Mouse (Mus musculus) yolk sac, embryonic 10.5 days (tissue): ENCODE data around the gene Il6ra.
"Not testable (repeated sequence)": the region's sequence is repeated elsewhere in the genome, so short reads cannot be mapped to it uniquely, and the experiment has no call there.

Source experiments
- DNase-seq: peaks from one replicate; pipeline ENCODE4 v3.0.0-alpha.2; 2017; ENCODE audit warnings: low spot score

Il6ra gene

DNA sequence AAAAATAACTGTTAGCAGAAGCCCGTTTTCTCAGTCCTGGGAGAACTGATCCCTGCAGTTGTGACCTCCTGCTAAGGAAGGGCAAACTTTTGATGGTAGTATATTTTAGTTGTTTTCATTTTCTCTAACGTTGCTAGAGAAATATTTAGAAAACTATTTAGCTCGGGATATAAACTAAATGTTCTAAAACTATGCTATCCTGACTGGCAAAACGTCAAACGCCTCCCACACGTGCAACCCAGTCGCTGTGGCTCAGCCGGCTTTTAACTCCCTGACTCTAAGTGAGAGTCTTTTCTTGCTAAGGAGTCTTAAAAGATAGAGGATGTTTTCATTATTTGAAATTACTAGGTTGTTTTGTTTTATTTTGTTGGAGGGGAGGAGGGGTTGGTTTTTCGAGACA is 38.0 kb downstream of the Il6ra start:
- DNase-seq = no peak

DNA sequence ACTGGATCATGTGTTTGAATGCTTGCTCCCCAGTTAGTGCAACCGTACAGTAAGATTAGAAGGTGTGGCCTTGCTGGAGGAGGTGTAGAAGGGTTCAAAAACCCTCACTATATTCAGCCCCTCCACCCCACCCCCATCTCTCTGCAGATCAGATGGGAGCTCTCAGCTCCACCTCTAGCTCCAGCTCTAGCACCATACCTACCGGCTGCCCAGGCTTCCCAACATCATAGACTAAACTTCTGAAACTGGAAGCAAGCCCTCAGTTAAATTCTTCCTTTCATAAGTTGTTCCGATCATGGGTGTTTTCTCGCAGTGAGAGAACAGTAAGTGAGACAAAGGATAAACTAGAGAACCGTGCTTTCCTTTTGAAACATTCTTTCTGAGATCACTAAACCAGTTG is 38.9 kb downstream of the Il6ra start:
- DNase-seq = no peak

DNA sequence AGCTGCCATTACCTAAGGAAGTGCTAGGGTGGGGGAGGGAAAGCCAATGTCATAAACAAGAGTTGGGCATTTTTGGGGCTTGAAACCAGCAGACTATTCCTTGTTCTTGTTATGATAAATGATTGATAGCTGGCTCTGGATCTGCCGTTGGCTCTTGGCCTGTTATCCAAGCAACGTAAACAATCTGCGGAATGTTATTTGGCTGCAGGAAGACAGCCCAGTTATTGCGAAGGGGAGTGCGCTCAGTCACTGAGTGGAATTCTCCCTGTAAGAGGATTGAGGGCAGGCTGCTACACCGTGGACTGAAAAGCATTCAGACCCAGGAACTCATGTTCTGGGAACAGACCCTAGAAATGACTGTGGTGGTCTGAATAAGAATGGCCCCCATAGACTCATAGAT is 40.3 kb downstream of the Il6ra start:
- no peak for DNase-seq

GRCm38 (mm10) chr3:89872209-89872608 is 40.8 kb downstream of the Il6ra start:
- DNase-seq = no peak

DNA sequence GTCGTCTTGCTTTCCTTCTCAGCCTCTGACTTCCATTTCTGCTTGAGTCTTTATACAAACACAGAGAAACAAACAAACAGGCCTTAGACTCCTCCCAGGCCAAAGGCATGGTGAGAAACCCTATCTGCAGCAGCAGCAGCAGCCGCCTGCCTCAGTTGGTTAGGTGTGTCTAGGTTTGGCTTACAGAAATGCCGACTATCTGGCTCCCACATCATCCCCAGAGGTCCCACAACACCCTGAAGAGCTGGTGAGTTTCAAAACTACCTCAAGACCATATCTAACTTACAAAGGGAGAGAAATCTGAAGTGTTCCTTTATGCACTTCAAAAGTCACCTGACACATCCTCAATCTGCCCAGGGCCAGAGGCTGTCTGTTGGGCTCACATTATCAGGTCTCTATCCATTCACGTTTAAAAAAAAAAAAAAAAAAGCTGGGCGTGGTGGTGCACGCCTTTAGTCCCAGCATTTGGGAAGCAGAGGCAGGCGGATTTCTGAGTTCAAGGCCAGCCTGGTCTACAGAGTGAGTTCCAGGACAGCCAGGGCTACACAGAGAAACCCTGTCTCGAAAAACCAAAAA is 41.6 kb downstream of the Il6ra start:
- no peak for DNase-seq

DNA sequence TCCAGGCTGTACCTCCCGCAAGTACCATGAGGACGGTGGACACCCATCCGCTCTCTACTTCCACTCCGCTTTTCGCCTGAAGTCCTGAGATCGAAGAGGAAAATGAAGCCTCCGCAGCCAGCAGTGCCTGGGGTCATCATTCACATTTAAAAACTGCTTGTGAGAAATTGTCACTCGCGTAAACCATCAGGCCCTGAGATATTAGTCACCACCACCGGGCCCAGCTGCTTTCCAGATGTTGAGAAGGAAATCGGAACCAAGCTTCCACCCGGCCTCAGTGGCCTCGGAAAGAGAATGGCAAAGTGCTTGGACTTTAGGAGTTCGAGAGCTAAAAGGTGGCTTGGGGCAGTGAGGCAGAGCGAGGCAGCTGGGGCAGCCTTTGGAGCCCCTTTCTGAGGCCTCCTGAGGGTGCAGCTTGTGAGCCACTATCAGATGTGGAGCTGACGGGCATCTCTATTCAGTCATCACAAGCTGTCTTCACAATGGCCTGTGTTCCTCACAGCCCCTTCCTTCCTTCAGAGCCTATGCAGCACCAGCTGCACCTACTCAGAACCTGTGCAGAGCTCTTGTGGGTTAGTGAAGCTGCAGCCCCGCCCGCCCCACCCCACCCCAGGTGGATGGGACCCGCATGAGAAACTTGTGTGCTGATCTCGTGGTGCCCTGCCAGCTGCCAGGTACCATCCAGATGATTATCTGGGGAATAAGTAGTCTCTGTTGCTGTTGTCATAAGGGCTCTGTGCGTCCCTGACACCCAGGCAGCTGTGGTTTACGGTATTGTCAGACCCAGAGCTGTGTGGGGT is 42.3 kb downstream of the Il6ra start:
- DNase-seq = no peak

- DNase-seq = no peak
These were observed 43.4 kb downstream of the Il6ra start for GRCm38 (mm10) chr3:89869556-89869955.

- DNase-seq = no peak
These were observed 44.0 kb downstream of the Il6ra start for GRCm38 (mm10) chr3:89868956-89869355.

DNA sequence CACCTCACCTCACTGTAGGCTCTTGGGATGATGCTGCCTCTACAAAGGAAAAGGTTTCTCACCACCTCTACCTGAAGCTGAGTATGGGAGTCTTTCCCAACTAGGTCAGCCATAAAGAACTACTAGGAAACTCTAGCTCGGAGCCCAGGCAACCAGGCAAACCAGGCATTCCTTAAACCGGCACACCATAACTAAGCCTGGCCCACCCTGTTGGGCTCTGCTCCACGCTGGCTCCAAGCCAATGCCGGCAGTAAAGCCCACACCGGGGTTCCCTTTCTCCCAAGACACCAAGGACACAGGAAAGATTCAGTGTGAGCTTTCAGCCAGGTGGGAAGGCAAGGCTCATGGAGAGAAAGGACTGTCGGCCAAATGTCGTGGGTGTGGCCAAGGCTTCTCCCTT is 44.6 kb downstream of the Il6ra start:
- DNase-seq = peak; percentile 21

DNA sequence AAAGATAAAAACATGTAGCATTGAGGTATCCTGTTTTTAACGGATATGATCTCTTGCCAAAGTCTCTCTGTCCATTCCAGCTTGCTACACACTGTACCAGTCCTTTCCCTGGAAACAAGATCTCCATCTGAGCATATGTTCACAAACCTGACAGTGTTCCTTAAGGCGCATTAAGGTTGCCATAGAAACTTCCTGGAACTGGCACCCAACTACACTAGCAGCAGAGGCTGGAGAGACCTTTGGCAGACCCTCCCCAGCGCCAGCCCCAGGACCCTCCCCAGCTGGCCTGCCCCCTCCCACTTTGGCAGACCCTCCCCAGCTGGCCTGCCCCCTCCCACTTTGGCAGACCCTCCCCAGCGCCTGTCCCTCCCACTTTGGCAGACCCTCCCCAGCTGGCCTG is 45.3 kb downstream of the Il6ra start:
- no peak for DNase-seq

DNA sequence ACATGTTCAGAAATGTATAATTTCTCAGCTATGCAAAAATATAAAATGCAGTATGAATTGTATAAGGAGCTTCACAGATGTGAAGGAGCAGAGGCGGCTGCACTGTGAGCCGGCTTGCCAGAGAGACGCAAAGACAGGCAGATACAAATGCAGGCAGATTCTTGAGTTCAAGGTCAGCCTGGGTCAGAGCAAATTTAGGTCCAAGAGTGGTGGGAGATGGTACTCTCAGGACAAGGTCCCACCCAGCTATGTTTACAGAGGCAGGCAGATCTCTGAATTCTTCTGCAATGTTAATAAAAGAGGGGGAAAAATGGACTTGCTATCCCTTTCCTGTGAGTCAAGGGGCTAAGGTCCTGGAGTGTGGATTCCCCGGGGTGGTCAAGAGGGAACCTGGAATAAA is 47.2 kb downstream of the Il6ra start:
- no peak for DNase-seq

DNA sequence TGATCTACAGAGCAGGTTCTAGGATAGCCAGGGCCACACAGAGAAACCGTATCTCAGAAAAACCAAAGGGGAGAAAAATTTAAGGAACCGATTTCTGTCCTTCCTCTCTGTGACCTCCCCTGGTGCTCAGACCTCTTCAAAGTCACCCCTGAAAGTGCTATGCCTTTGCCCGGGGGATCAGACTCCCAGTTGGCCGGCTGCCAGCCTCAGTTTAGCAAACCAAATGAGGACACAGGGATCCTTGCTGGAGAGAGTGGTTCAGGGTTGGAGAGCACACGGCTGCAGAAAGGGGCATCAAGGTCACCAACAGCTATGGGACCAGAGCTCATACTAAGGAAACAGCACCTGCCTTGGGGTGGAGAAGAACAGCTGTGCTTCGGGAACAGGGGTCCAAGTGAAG is 48.0 kb downstream of the Il6ra start:
- no peak for DNase-seq

DNA sequence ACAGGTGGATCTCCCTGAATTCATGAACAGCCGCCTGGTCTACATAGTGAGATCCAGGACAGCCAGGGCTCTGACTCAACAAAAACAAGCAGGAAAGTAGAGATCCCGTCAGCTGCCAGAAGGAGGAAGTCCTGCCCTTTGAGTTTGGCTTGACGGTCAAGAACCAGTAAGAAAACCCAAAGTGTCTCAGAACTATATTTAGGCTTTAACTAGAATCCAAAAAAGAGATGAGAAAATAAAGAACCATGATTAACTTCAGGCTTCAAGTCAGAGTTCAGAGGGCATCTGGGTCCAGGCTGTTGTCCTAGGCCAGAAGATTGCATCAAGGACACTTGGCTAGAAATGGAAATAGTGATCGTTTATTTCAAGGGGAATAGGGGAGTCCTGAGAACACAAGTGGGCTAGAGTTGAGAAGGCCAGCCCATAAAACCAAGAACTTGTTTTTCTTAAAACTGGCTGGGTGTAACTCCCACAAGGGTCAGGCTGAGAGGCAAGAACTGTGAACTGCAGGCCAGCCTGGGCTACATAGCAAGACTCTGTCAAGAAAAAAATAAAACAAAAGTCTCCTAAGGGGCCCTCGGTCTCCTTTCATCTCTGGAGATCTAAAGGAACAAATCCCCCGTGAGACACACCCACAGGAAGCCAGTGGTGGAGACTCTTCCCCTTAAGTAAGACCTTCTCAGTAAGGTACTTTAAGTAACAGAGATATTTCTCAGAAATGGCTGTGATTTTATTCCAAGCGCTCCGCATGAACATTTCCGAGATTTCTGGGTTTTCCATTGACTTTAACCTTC is 49.1 kb downstream of the Il6ra start:
- no peak for DNase-seq

DNA sequence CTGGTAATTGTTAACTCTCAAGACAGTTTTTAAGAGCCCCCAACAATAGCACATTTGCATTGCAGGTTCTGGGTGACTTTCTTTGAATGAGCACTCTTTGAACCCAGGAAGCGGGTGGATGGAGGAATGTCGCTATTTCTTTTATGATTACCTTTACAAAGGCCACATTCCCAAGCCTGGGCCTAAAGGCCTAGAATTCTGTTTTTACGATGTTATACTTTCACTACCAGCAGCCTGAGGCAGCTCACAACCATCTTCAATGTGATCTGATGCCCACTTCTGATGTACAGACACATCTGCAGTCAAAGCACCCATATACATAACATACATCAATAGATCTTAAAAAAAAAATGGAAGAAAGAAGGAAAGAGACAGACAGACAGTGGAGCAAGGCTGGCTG is 49.7 kb downstream of the Il6ra start:
- not testable (repeated sequence) for DNase-seq

GRCm38 (mm10) chr3:89862182-89862761 is 50.7 kb downstream of the Il6ra start:
- no peak for DNase-seq

DNA sequence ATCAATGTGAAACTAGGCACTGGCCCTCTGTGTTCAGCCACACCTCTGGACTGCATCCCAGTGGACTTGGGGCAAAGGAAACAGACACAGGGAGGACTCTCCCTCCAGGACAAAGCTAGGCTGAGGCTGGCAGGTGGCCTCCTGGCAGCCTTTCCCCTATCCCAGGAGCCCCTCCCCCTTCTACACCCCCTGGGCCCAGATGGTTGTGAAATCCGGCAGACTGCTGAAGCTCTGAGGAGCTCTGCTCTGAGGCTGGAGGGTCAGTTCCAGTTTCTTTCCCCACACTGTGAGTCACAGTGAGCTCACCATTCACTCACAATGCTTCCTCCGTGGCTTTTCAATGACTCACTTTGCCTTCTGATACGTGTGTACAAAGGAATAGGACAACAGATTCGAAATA is 51.9 kb downstream of the Il6ra start:
- no peak for DNase-seq

- no peak for DNase-seq
These were observed 52.7 kb downstream of the Il6ra start for GRCm38 (mm10) chr3:89860343-89860742.

- no peak for DNase-seq
These were observed 53.1 kb downstream of the Il6ra start for GRCm38 (mm10) chr3:89859936-89860335.

DNA sequence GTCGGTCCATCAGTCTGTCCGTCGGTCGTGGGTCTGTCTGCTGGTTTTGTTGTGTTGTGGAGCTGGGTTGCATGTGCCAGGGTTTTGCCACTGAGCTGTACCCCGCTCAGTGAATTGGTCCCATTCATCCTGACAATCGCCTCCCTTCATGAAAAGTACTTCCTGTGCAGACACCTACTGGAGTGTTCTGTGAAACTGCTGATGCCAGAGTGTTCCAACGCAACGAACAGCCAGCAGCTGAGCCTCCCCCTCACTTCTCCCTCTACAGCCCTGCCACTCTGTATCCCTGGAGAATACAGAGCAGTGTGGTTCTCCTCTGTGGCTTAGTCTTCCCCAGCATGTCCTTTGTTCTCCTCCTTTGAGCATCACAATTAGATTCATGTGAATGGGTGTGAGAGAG is 54.1 kb downstream of the Il6ra start:
- DNase-seq = no peak

GRCm38 (mm10) chr3:89858123-89858522 is 54.9 kb downstream of the Il6ra start:
- DNase-seq = no peak

GRCm38 (mm10) chr3:89857353-89857752 is 55.6 kb downstream of the Il6ra start:
- DNase-seq = no peak

GRCm38 (mm10) chr3:89853752-89854151 is 59.2 kb downstream of the Il6ra start:
- DNase-seq = no peak

DNA sequence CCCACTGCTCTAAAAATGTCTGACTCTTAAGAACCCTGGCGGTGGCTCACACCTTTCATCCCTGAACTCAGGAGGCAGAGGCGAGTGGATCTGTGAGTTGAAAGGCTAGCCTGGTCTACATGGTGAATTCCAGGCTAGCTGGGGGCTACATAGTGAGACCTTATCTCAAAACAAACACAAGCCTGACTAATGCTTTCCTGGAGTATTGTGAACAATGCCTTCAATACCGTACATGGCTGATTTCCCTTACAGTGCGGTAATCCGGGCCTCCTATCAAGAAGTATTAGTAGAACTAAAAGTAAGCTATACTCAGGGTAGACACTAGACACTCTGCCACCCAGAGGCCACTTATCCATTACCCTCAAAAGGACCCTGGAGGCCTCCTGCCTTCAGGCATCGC is 64.9 kb downstream of the Il6ra start:
- DNase-seq = no peak
